Mouse (Mus musculus) CD8-positive naive resting alpha-beta T cell, adult 2 months (primary cell): ENCODE data around the gene Osr1.

ENCODE experiments used
- DNase-seq, 2 experiments: peaks; one replicate each; pipeline ENCODE4 v3.0.0; 2022; ENCODE audit warnings: low read depth in 2 of 2, low spot score in 2 of 2

Osr1 gene

DNA sequence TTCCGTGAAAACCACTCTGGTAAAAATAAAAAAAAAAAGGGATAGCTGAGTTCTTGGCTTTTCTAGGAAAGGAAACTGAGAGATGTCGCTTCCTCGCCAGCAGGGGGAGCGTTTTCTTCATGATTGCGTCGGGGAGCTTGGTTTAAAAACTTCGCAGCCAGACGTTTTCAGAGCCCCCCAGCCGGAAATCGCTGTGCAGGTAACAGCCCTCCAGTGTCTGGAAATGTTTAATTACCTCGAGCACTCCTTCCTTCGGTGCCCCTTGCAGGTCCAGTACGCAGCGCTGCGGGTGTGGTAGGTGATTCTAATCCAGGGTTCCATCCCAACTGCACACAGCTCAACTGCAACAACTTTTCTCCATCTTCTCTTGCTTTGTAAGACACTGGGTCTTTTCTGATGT is at the start of gene Osr1:
TSS of gene Osr1 (plus strand) at position 146 of the 400 bp plus-strand sequence.
- no peak for DNase-seq

- DNase-seq: no peak
These were observed 19.6 kb upstream of the Osr1 start for GRCm38 (mm10) chr12:9550328-9550727.

DNA sequence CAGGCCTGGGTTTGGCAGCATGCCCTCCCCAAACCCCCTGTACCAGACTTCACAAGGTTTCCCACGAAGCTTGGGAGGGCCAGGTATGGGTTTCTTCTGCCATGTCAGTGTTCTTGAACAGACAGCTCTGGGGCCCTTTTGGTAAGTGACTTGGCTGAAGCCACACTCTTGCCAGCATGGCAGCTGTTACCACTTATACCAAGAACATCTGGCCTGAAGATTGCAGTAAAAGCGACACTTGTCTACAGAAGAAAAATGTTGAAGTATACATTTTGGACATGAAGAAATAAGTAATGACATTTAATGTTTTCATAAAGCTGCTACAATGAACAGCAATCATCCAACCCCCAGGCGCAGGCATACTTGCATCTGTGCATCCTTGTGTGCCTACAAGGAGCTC is 5.0 kb upstream of the Osr1 start:
- DNase-seq: no peak

DNA sequence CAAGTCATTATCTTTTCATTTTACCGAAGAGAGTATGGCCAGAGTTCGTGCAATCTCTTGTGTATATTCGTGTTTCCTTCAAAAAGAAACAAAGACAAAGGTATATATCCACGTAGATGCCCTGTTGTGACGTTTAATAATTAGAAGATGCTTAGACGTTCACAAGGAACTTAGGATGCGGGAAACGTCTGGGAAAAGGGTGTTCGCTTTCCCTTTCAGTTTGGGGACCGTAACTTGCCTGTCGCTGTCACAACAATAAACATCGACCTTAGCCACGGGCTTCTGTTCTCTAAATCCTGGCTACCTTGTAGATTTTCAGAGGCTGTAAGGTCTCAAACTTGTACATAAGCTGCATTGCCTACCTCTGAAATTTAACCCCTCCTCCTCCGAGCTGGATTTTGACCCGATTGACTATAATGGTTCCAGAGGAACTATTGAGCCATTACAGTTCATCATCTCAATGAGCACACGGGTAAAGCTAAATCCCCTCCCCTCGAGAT is 630 bp downstream of the Osr1 start:
- no peak for DNase-seq

GRCm38 (mm10) chr12:9571276-9571940 is 1.5 kb downstream of the Osr1 start:
- DNase-seq: no peak

- no peak for DNase-seq
These were observed 2.1 kb downstream of the Osr1 start for GRCm38 (mm10) chr12:9572022-9572421.

GRCm38 (mm10) chr12:9573682-9574081 is 3.8 kb downstream of the Osr1 start:
- DNase-seq: no peak

- no peak for DNase-seq
These were observed 4.4 kb downstream of the Osr1 start for GRCm38 (mm10) chr12:9574244-9574871.

DNA sequence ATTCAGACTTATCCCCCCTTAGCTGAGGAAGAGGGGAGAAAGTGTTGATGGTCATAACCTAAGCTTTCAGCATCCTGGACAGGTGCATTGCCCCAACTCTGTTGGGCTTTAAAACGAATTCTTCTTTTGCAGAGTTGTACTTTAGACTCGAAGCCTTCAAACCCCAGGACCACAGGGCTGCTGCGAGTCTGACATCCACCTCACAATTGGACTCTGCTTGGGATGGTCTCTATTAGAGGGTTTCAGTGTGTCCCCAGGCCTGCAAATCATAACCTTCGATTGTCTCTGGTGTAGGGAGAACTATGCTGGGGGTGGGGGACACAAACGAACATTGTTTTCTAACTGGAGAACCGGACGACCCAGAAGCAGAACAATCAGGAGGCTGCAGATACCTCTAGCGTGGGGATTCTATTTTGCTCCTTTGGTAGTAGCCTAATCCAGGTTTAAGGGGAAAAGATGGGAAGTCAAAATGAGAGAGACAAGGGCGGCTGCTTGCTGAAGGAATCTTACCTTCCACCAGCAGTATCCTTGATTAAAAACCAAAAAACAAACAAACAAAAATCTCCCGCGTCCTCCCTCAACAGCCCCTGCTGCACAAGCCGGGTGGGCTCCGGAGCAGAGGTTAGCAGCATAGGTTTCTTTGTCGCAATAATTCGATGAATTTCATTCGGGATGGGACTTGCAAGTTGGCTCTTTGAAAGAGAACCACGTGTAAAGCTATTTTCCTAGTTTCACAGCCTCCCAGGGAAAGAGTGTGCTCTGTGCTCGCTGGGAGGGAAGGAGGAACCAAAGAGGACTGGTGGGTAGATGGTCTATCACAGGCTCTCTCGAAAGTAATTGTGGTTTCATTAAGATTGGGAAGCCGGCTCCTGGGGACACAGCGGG is 5.5 kb downstream of the Osr1 start:
- DNase-seq: no peak

GRCm38 (mm10) chr12:9576043-9576538 is 6.2 kb downstream of the Osr1 start:
- no peak for DNase-seq

DNA sequence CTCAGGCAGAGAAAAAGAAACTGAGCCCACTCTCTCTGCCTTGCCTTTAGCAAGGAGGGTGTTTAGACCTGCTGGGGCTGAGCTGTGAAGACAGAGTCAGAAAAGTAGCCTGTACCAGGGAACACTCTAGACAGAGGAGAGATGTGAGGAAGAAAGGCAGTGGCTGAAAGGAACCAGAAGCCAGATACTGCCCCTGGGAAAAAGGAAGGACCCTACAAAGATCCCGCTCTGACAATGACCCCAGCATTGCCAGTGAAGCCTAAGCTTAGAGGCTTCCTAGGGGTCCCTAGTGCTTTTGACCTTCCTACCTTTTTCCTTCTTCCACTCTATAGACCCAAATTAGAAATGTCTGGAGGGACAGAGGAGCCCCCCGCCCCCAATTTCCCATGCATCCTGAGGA is 7.7 kb downstream of the Osr1 start:
- no peak for DNase-seq

DNA sequence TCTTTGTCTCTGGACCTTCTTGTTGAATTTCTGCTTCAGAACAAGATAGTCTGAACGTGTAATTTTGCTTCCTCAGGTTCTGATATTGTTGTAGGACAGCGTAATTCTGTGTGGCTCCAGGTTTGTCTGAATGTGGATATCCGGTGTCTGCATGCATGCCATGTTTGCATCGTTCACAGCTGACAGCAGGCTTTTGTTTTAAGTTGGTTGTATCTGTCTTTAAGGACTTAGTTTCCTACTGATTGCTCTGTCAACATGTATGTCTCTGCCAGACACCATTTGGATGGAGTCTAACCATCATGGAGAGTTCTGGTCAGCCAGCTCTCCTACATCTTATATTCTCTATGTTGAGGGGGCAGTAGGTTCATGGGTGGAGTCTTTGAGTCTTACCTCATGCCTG is 8.7 kb downstream of the Osr1 start:
- DNase-seq: no peak

DNA sequence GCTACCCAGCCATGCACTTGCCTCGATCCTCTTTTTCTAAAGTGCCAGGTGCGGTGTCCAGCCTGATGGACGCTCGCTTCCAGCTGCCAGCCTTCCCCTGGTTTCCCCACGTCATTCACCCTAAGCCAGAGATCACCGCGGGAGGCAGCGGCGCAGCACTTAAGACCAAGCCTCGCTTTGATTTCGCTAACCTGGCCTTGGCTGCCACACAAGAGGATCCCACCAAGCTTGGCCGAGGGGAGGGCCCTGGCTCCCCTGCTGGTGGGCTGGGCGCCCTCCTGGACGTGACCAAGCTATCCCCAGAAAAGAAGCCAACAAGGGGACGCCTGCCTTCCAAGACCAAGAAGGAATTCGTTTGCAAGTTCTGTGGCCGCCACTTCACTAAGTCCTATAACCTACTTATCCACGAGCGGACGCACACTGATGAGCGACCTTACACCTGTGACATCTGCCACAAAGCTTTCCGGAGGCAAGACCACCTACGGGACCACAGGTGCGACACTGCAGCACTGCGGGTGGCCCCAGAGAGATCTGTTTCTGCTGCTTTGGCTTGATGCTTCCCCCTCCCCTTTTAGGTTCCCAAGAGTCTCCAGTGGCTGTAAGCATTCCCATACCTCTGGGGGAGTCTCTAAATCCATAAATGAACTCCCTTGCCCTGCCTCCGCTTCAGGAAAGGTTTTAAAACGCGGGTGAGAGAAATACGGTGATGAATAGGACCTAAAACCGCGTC is 9.6 kb downstream of the Osr1 start:
- no peak for DNase-seq

GRCm38 (mm10) chr12:9580041-9580905 is 10.4 kb downstream of the Osr1 start:
- DNase-seq: no peak

GRCm38 (mm10) chr12:9581011-9581410 is 11.1 kb downstream of the Osr1 start:
- DNase-seq: no peak

- DNase-seq: no peak
These were observed 11.6 kb downstream of the Osr1 start for GRCm38 (mm10) chr12:9581506-9581905.

DNA sequence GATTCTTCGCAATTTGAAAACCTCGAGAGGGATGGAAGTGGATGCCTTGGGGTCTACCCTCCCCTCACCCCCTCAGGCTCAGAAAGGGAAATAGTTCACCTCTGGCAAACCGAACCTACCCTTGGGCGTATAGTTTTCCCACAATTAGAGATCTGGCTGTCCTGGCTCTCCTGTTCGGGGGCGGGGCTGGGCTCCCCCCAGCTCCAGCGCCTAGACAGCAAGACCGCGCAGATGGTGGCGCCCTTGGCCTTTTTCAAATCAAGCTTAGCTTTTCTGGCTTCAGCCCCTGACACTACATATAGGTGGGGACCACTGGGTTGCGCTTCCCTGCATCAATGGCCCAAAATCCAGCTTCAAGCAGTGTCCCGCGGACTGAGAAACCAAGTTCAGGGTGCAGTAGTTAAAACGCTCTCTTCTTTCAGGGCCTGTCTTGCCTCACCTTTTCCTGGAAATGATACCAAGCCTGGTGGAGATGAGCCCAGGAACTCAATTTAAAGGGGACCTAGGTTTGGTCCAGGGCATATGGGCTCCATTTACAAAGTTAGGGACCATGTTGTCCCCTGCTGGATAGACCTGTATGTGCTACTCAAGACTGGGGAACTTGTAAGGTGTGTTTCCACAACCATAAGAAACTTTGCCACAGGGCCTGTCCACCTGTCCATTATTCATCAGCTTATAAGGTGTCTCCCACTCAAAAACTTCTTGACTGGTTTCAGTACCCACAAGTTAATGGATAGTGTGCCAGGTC is 12.5 kb downstream of the Osr1 start:
- DNase-seq: no peak

DNA sequence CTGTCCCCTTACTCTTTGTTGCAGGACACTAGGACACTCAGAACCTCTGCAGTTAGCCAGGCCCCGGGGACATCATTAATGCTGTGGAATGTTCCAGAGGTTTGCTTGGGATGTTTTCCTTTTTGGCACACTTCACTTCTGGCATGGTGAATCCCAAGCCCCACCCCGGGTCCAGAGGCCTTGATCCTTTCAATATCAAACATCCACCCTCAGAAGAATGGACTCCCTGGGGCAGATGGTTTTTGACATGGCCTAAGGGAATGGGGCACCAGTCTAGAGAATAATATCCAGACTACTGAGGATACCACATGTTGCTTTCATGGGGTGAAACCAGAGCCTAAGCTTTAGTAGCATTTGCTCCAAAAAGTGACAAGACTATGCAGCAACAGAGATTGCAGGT is 13.5 kb downstream of the Osr1 start:
- no peak for DNase-seq

DNA sequence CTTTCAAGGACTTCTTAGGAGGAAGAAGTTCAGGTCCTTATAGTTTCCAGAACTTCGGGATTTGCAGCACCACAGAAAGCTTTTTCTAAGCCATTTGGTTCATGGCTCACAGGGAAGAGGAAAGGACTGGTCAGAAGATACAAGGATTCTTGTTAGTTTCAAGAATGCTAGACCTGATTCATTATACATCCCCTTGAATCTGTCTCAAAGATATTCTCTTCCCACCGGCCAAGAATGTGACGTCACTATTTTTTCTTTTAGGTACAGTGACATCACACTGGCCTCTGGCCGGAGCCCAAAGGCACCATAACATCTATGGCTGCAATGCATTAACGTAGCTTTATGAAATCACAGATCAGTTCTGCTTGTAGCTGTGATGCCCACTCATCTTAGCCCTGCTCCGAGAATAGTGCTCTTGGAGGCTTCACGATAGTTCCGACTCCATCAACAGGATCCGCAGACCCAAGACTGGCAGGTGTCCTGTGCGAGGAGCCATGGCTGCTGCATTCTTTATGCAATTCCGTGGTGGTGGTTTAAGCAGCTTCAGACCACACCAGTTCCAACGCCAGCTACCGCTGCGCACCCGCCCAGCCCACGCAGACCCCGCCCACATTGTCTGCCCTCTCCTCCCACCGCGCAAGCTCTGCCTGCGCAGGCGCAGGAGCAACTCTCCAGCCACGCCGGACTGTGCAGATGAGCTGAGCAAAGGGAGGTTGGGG is 14.6 kb downstream of the Osr1 start:
- no peak for DNase-seq
